Mouse (Mus musculus): ENCODE measurements around the gene Gm49403. TPM values are rescaled to one million over a fixed set of nuclear protein-coding genes. Genes with fewer than 3 reads are reported as not detected.

Gm49403 gene
- polyA plus RNA-seq, 1 experiment from 2014 or later, result not detected

- no peak overlapping the region for H3K4me3 ChIP-seq (ENCODE audit: low read length)
- H3K9ac ChIP-seq (ENCODE audit: low read length), result no peak overlapping the region
- H3K4me2 ChIP-seq (ENCODE audit: low read depth, low read length), result no peak overlapping the region
- no peak for ATAC-seq (replicated peaks; ENCODE audit: extremely low read depth, insufficient read depth, low FRiP score)
- no peaks in the 10 kb centered on the region for H3K27me3 ChIP-seq (ENCODE audit: control insufficient read depth, insufficient read depth, low read length)
- WGBS, result 61% methylated on average over 5 of the region's 5 CpGs
- H3K27ac ChIP-seq (ENCODE audit: low read length), result no peak overlapping the region
- H3K36me3 ChIP-seq (ENCODE audit: control insufficient read depth, insufficient read depth), result peaks cover 20% of the 10 kb centered on the region
- H3K4me1 ChIP-seq (ENCODE audit: control insufficient read depth, insufficient read depth, low read length), result peaks cover 10% of the 10 kb centered on the region
- H3K9me3 ChIP-seq (replicated peaks; ENCODE audit: control insufficient read depth, low read length), result no peaks in the 10 kb centered on the region
Measured at GRCm38 (mm10) chr19:8844371-8845129, 39.2 kb upstream of the Gm49403 start.

GRCm38 (mm10) chr19:8848356-8848755 lies 35.4 kb upstream of the Gm49403 start:
- Histone ChIP-seq H3K36me3 (ENCODE audit: control insufficient read depth, insufficient read depth) (peaks cover 17% of the 10 kb centered on the region), H3K9me3 (replicated peaks; ENCODE audit: control insufficient read depth, low read length) (no peaks in the 10 kb centered on the region), H3K4me3 (ENCODE audit: low read length) (no peak overlapping the region), H3K9ac (ENCODE audit: low read length) (no peak overlapping the region), H3K4me1 (ENCODE audit: control insufficient read depth, insufficient read depth, low read length) (peaks cover 11% of the 10 kb centered on the region), H3K27ac (ENCODE audit: low read length) (no peak overlapping the region), H3K27me3 (ENCODE audit: control insufficient read depth, insufficient read depth, low read length) (no peaks in the 10 kb centered on the region), H3K4me2 (ENCODE audit: low read depth, low read length) (no peak overlapping the region)
- no peak for ATAC-seq (replicated peaks; ENCODE audit: extremely low read depth, insufficient read depth, low FRiP score)
- 66% methylated on average over 5 of the region's 5 CpGs for WGBS

GRCm38 (mm10) chr19:8850402-8850901 lies 33.3 kb upstream of the Gm49403 start, which contains the start of gene Lrrn4cl:
Lrrn4cl (plus strand) TSS chr19:8850768.
- Histone ChIP-seq H3K9ac (ENCODE audit: low read length) (peak within 1 kb of the TSS; percentile 30; the same call in 1 of the 2 replicates), H3K36me3 (ENCODE audit: control insufficient read depth, insufficient read depth) (peaks cover 17% of the 10 kb centered on the region), H3K4me2 (ENCODE audit: low read depth, low read length) (peak within 1 kb of the TSS; percentile 43; the same call in 1 of the 2 replicates), H3K9me3 (replicated peaks; ENCODE audit: control insufficient read depth, low read length) (no peaks in the 10 kb centered on the region), H3K27ac (ENCODE audit: low read length) (peak within 1 kb of the TSS; percentile 52), H3K27me3 (ENCODE audit: control insufficient read depth, insufficient read depth, low read length) (no peaks in the 10 kb centered on the region), H3K4me1 (ENCODE audit: control insufficient read depth, insufficient read depth, low read length) (peaks cover 11% of the 10 kb centered on the region), H3K4me3 (ENCODE audit: low read length) (no peak within 1 kb of the TSS)
- peak; percentile 66 for ATAC-seq (replicated peaks; ENCODE audit: extremely low read depth, insufficient read depth, low FRiP score)
- WGBS, result 17% methylated on average over 7 of the region's 7 CpGs

GRCm38 (mm10) chr19:8851639-8852038 lies 32.1 kb upstream of the Gm49403 start:
- no peak for ATAC-seq (replicated peaks; ENCODE audit: extremely low read depth, insufficient read depth, low FRiP score)
- H3K36me3 ChIP-seq (ENCODE audit: control insufficient read depth, insufficient read depth), result peaks cover 9% of the 10 kb centered on the region
- H3K4me1 ChIP-seq (ENCODE audit: control insufficient read depth, insufficient read depth, low read length), result peaks cover 11% of the 10 kb centered on the region
- no peaks in the 10 kb centered on the region for H3K27me3 ChIP-seq (ENCODE audit: control insufficient read depth, insufficient read depth, low read length)
- H3K4me2 ChIP-seq (ENCODE audit: low read depth, low read length), result no peak overlapping the region
- no peaks in the 10 kb centered on the region for H3K9me3 ChIP-seq (replicated peaks; ENCODE audit: control insufficient read depth, low read length)
- no peak overlapping the region for H3K9ac ChIP-seq (ENCODE audit: low read length)
- WGBS, result 45% methylated on average over 7 of the region's 7 CpGs
- no peak overlapping the region for H3K4me3 ChIP-seq (ENCODE audit: low read length)
- no peak overlapping the region for H3K27ac ChIP-seq (ENCODE audit: low read length)

GRCm38 (mm10) chr19:8852236-8852928 lies 31.3 kb upstream of the Gm49403 start:
- Histone ChIP-seq H3K27me3 (ENCODE audit: control insufficient read depth, insufficient read depth, low read length) (no peaks in the 10 kb centered on the region), H3K36me3 (ENCODE audit: control insufficient read depth, insufficient read depth) (peaks cover 4% of the 10 kb centered on the region; the same call in 1 of the 2 replicates), H3K27ac (ENCODE audit: low read length) (no peak overlapping the region), H3K4me1 (ENCODE audit: control insufficient read depth, insufficient read depth, low read length) (peaks cover 11% of the 10 kb centered on the region), H3K9me3 (replicated peaks; ENCODE audit: control insufficient read depth, low read length) (no peaks in the 10 kb centered on the region), H3K4me2 (ENCODE audit: low read depth, low read length) (no peak overlapping the region), H3K9ac (ENCODE audit: low read length) (no peak overlapping the region), H3K4me3 (ENCODE audit: low read length) (no peak overlapping the region)
- no peak for ATAC-seq (replicated peaks; ENCODE audit: extremely low read depth, insufficient read depth, low FRiP score)
- 49% methylated on average over 10 of the region's 10 CpGs for whole genome bisulfite sequencing

- no peaks in the 10 kb centered on the region for H3K27me3 ChIP-seq (ENCODE audit: control insufficient read depth, insufficient read depth, low read length)
- H3K4me2 ChIP-seq (ENCODE audit: low read depth, low read length), result no peak overlapping the region
- ATAC-seq (replicated peaks; ENCODE audit: extremely low read depth, insufficient read depth, low FRiP score), result no peak
- no peak overlapping the region for H3K9ac ChIP-seq (ENCODE audit: low read length)
- 67% methylated on average over 3 of the region's 3 CpGs for WGBS
- H3K4me3 ChIP-seq (ENCODE audit: low read length), result no peak overlapping the region
- no peak overlapping the region for H3K27ac ChIP-seq (ENCODE audit: low read length)
- H3K36me3 ChIP-seq (ENCODE audit: control insufficient read depth, insufficient read depth), result peaks cover 4% of the 10 kb centered on the region; the same call in 1 of the 2 replicates
- no peaks in the 10 kb centered on the region for H3K9me3 ChIP-seq (replicated peaks; ENCODE audit: control insufficient read depth, low read length)
- peaks cover 11% of the 10 kb centered on the region for H3K4me1 ChIP-seq (ENCODE audit: control insufficient read depth, insufficient read depth, low read length)
Measured at GRCm38 (mm10) chr19:8853117-8853516, 30.6 kb upstream of the Gm49403 start.

GRCm38 (mm10) chr19:8857689-8858088 lies 26.0 kb upstream of the Gm49403 start:
- ATAC-seq (replicated peaks; ENCODE audit: extremely low read depth, insufficient read depth, low FRiP score), result no peak
- Histone ChIP-seq H3K27me3 (ENCODE audit: control insufficient read depth, insufficient read depth, low read length) (no peaks in the 10 kb centered on the region), H3K27ac (ENCODE audit: low read length) (no peak overlapping the region), H3K9ac (ENCODE audit: low read length) (no peak overlapping the region), H3K4me1 (ENCODE audit: control insufficient read depth, insufficient read depth, low read length) (no peaks in the 10 kb centered on the region), H3K4me2 (ENCODE audit: low read depth, low read length) (no peak overlapping the region), H3K9me3 (replicated peaks; ENCODE audit: control insufficient read depth, low read length) (no peaks in the 10 kb centered on the region), H3K36me3 (ENCODE audit: control insufficient read depth, insufficient read depth) (no peaks in the 10 kb centered on the region), H3K4me3 (ENCODE audit: low read length) (no peak overlapping the region)
- 39% methylated on average over 4 of the region's 4 CpGs for WGBS

- no peak; the same call in 1 of the 2 replicates for ATAC-seq (replicated peaks; ENCODE audit: extremely low read depth, insufficient read depth, low FRiP score)
- Histone ChIP-seq H3K9me3 (replicated peaks; ENCODE audit: control insufficient read depth, low read length) (no peaks in the 10 kb centered on the region), H3K36me3 (ENCODE audit: control insufficient read depth, insufficient read depth) (no peaks in the 10 kb centered on the region), H3K4me1 (ENCODE audit: control insufficient read depth, insufficient read depth, low read length) (no peaks in the 10 kb centered on the region), H3K4me3 (ENCODE audit: low read length) (no peak overlapping the region), H3K27ac (ENCODE audit: low read length) (no peak overlapping the region), H3K9ac (ENCODE audit: low read length) (no peak overlapping the region), H3K27me3 (ENCODE audit: control insufficient read depth, insufficient read depth, low read length) (no peaks in the 10 kb centered on the region), H3K4me2 (ENCODE audit: low read depth, low read length) (no peak overlapping the region)
- WGBS, result 11% methylated on average over 1 of the region's 1 CpGs
Measured at GRCm38 (mm10) chr19:8859018-8859417, 24.7 kb upstream of the Gm49403 start.

- no peak overlapping the region for H3K9ac ChIP-seq (ENCODE audit: low read length)
- H3K36me3 ChIP-seq (ENCODE audit: control insufficient read depth, insufficient read depth), result no peaks in the 10 kb centered on the region
- no peak overlapping the region for H3K4me2 ChIP-seq (ENCODE audit: low read depth, low read length)
- H3K27ac ChIP-seq (ENCODE audit: low read length), result no peak overlapping the region
- H3K27me3 ChIP-seq (ENCODE audit: control insufficient read depth, insufficient read depth, low read length), result no peaks in the 10 kb centered on the region
- WGBS, result 73% methylated on average over 6 of the region's 6 CpGs
- H3K9me3 ChIP-seq (replicated peaks; ENCODE audit: control insufficient read depth, low read length), result no peaks in the 10 kb centered on the region
- H3K4me3 ChIP-seq (ENCODE audit: low read length), result no peak overlapping the region
- no peaks in the 10 kb centered on the region for H3K4me1 ChIP-seq (ENCODE audit: control insufficient read depth, insufficient read depth, low read length)
- ATAC-seq (replicated peaks; ENCODE audit: extremely low read depth, insufficient read depth, low FRiP score), result no peak
Measured at GRCm38 (mm10) chr19:8864265-8864664, 19.5 kb upstream of the Gm49403 start.

Data from heart, embryonic 16.5 days (tissue).